Mouse (Mus musculus) ES-E14 (cell line): ENCODE measurements at regions not wholly inside any gene's neighbourhood (a gene's known extent, or its start where the extent isn't known, plus 50 kb on each side); places are given as distances from the start of the nearest gene placed in this dataset.

Experiments
- HCFC1 ChIP-seq: IDR thresholded peaks from 2 replicates; pipeline ENCODE4 v1.6.1; 2012; ENCODE audit warnings: low read length, inconsistent platforms, borderline replicate concordance; ENCODE audit not compliant: insufficient read depth
- MAFK ChIP-seq: IDR thresholded peaks from 2 replicates; pipeline ENCODE4 v1.6.1; 2014; ENCODE audit warnings: mild to moderate bottlenecking, low read depth, low read length, inconsistent platforms; ENCODE audit not compliant: insufficient read depth
- ZC3H11A ChIP-seq: IDR thresholded peaks from 2 replicates; pipeline ENCODE4 v1.6.1; 2012; ENCODE audit warnings: low read depth, mild to moderate bottlenecking, inconsistent platforms, low read length, borderline replicate concordance

GRCm38 (mm10) chr3:52925223-52925622 lies 91.8 kb downstream of the Cog6 start:
- TF ChIP-seq HCFC1 (no peak), MAFK (no peak), ZC3H11A (peak; percentile 77)
